Mouse (Mus musculus) bone marrow macrophage, adult 2 months (primary cell): ENCODE results near the gene Vac14. TPM values are rescaled to one million over a fixed set of nuclear protein-coding genes. Genes with fewer than 3 reads are reported as not detected.

Source experiments
- H3K27ac ChIP-seq: 2 replicates; pipeline ENCODE4 v1.5.1; 2012; ENCODE audit warnings: low read depth, low read length; ENCODE audit not compliant: insufficient read depth
- H3K4me1 ChIP-seq: 2 replicates; pipeline ENCODE4 v1.6.1; 2012; ENCODE audit warnings: low read length; ENCODE audit not compliant: control insufficient read depth, insufficient read depth
- H3K4me3 ChIP-seq: 2 replicates; pipeline ENCODE4 v1.5.1; 2012; ENCODE audit warnings: mild to moderate bottlenecking, low read length, moderate library complexity; ENCODE audit not compliant: insufficient read depth
- CTCF ChIP-seq: IDR thresholded peaks from 2 replicates; pipeline ENCODE4 v1.5.1; 2012; ENCODE audit warnings: low read depth, mild to moderate bottlenecking, low read length, moderate library complexity
- POLR2A ChIP-seq: IDR thresholded peaks from 2 replicates; pipeline ENCODE4 v1.6.1; 2012; ENCODE audit warnings: mild to moderate bottlenecking, low read depth, low read length, borderline replicate concordance
- polyA plus RNA-seq: library from polyadenylated mRNA; stranded (reverse); fragments of >200 nt; gene quantifications from 2 replicates; pipeline ENCODE4 v1.2.4, GENCODE M21; 2012; ENCODE audit not compliant: missing spikeins, insufficient read depth, insufficient read length

Gene Vac14
- polyA plus RNA-seq, 1 experiment = 32.9 TPM

DNA sequence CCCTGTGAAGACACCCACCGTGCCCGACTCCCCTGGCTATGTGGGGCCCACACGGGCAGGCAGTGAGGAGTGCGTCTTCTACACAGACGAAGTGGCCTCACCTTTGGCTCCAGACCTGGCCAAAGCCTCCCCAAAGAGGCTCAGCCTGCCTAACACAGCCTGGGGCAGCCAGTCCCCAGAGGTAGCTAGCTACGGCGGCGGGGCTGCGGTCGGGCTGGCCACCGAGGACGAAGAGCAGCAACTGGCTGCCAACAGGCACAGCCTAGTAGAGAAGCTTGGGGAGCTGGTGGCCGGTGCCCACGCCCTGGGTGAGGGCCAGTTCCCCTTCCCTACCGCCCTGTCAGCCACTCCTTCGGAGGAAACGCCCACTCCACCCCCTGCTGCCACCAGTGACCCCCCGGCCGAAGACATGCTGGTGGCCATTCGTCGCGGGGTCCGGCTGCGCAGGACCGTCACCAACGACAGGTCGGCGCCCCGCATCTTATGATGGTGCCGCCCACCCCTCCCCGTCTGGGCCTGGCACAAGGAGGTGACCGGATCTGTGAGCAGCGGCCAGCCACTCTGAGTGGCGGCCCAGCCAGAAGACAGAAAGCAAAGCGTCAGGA is 120.3 kb downstream of the Vac14 start:
- Histone ChIP-seq H3K4me1 (no peaks in the 10 kb centered on the region), H3K4me3 (no peak overlapping the region), H3K27ac (no peak overlapping the region)
- TF ChIP-seq POLR2A (no peak), CTCF (no peak)

DNA sequence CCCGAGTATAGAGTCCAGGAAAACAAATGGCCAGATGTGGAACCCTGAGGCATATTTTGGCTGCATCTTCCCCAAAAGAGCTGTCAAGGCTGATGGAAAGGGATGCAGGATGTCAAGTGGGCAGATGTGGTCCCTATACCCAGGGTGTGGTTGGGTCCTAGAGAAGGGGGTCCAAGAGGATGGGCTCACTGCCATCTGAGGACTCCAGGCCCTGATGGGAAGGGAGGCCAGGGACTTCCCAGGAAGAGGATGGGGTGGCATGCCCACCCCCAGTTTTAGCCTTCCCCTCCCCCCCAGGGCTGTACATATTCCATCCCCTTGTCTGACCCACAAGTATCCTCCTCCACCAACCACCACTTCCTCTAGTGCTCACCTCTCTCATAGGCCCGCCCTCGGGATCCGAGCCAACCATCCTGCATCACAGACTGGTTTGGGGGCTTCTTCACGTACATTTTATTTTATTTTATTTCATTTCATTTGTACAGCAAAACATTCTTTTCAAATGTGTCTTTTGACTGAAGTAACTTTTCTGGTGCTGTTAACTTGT is 122.3 kb downstream of the Vac14 start:
- Histone ChIP-seq H3K4me1 (no peaks in the 10 kb centered on the region), H3K27ac (no peak overlapping the region), H3K4me3 (no peak overlapping the region)
- TF ChIP-seq CTCF = no peak
- TF ChIP-seq POLR2A = no peak

DNA sequence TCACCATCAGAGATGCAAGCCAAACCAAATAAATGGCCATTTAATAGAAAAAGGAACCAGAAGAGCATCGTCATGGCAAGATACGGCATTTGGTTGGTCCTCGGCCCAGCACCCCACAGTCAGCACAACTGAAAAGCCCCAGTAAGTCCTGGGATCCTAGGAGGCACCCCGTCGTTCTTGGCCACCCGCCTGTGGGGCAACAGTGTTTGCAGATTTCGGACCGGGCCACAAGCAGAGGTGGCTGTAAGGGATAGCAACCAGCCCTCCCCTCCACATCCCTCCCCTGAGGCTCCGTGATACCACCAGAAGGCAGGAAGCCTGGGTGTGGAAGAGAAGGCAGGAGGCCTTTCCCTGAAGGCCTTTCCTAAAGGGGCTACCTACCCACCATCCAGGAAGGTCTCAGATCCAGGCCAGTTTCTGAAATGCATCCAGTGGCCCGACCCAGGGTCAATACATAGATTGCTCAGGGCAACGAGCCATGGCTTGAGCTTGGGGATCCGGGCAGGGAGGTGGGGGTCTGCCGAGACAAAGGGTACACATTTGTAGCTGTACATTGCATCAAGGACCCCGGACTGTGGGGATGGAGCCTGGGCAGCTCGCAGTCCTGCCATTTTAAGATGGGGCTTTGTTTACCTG is 123.5 kb downstream of the Vac14 start:
- no peak overlapping the region for H3K27ac ChIP-seq
- H3K4me3 ChIP-seq = no peak overlapping the region
- TF ChIP-seq CTCF = no peak
- TF ChIP-seq POLR2A = no peak
- no peaks in the 10 kb centered on the region for H3K4me1 ChIP-seq

GRCm38 (mm10) chr8:110742452-110742818 is 124.0 kb downstream of the Vac14 start:
- no peak overlapping the region for H3K27ac ChIP-seq
- TF ChIP-seq CTCF = no peak
- no peak for TF ChIP-seq POLR2A
- H3K4me1 ChIP-seq = no peaks in the 10 kb centered on the region
- H3K4me3 ChIP-seq = no peak overlapping the region

GRCm38 (mm10) chr8:110745162-110745561 is 126.8 kb downstream of the Vac14 start:
- no peak for TF ChIP-seq POLR2A
- no peak for TF ChIP-seq CTCF
- no peak overlapping the region for H3K27ac ChIP-seq
- H3K4me3 ChIP-seq = no peak overlapping the region
- H3K4me1 ChIP-seq = no peaks in the 10 kb centered on the region

GRCm38 (mm10) chr8:110746661-110747060 is 128.3 kb downstream of the Vac14 start:
- no peak overlapping the region for H3K27ac ChIP-seq
- TF ChIP-seq CTCF (no peak), POLR2A (no peak)
- no peaks in the 10 kb centered on the region for H3K4me1 ChIP-seq
- H3K4me3 ChIP-seq = no peak overlapping the region

DNA sequence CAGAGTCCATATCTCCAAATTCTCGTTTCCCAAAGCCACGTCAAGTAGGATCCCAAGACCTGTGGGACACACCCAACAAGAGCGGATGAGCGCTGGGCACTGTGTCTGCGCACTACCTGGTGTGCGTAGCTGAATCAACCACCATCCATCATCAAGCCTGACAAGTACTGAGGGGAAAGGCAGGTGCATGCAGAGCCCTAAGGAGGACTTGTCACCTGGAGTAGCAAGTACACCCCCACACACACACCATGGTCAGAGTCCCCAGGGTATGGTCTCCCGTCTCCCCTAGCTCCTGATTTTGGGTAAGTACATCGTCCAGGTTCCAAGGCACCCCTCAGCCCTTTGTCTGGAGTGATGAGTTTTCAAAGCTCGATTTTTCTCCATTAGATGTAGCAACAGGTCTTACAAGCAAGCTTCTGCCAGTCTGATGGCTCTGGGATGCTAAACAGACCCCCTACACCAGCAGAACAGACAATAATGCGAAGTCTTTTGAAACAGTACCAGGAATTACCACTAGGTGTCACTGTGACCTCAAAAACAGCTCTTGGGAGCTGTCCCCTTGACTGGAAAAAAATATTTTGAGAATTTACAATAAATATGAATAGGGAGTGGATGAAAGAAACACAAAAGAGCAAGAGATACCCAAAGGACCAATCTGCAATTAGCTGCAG is 131.2 kb downstream of the Vac14 start:
- TF ChIP-seq CTCF = no peak
- no peak for TF ChIP-seq POLR2A
- no peaks in the 10 kb centered on the region for H3K4me1 ChIP-seq
- H3K4me3 ChIP-seq = no peak overlapping the region
- no peak overlapping the region for H3K27ac ChIP-seq

DNA sequence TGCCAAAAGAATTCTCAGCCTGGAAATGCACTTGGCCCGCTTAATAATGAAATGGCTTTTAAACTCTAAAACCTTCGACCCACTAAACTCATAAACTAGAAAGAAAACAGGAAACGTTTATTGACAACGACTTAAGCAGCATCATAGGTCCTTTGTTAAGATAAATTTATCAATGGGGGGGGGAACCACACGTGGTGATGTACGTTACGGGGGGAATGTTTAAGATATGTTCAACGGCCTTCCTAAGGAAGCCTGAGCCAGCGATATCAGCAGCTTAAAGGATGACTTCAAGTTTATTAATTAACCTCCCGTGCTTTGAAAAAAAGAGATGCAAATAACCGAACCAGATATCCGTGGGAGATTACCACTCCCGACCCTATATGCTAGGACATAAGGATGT is 131.9 kb downstream of the Vac14 start:
- no peak overlapping the region for H3K27ac ChIP-seq
- H3K4me1 ChIP-seq = no peaks in the 10 kb centered on the region
- no peak overlapping the region for H3K4me3 ChIP-seq
- TF ChIP-seq POLR2A (no peak), CTCF (no peak)

GRCm38 (mm10) chr8:110751490-110751889 is 133.1 kb downstream of the Vac14 start:
- Histone ChIP-seq H3K4me3 (no peak overlapping the region), H3K27ac (no peak overlapping the region), H3K4me1 (no peaks in the 10 kb centered on the region)
- TF ChIP-seq CTCF = no peak
- TF ChIP-seq POLR2A = no peak

DNA sequence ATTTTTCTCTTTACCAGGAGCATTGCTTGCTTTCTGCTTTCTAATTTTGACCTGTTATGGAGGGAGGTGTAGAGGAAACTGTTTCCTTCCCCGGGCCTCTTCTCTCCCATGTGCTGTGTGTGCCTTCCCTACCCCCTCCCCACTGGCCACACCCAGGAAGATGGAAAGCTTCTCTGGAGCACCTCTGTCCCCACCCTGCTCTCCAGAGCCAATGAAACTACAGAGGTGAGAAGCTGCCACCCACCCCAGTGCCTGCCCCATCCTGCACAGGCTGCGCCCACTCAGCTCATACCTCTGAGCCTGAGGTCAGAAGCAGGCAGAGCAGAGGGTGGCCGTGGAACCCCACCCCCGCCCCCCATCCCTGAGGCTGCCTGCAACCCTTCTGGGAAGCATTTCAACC is 136.3 kb downstream of the Vac14 start:
- no peak overlapping the region for H3K27ac ChIP-seq
- TF ChIP-seq CTCF (no peak), POLR2A (no peak)

More for the DNA sequence above, 136.3 kb downstream of the Vac14 start:
- Histone ChIP-seq H3K4me3 (no peak overlapping the region), H3K4me1 (no peaks in the 10 kb centered on the region)
